Mouse (Mus musculus) erythroblast, embryonic 14.5 days (primary cell): ENCODE results near the gene Ccdc155.

Source experiments
- GATA1 ChIP-seq: IDR thresholded peaks from 2 replicates; pipeline ENCODE4 v1.6.1; 2012; ENCODE audit warnings: low read length, inconsistent platforms, mixed read lengths
- TAL1 ChIP-seq: IDR thresholded peaks from 3 replicates; pipeline ENCODE4 v1.6.1; 2012; ENCODE audit warnings: low read length, inconsistent platforms, mixed read lengths

DNA sequence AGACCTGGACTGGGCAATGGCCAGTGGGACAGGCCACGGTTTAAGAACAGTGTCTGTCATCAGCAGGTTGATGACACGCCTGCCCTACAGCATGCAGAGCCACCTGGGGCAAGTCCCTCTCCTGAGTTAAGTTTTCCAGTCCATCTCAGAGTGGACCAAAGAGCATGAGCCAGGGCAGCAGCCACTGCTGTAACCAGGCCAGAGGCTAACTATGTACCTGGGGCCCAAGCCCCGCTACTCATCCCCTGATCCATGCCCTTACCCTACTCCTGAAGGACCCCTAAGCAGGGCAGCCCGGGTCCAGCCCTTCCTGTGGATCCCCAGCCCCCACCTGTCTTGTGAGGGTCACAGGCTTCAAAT, 8.5 kb downstream of the Ccdc155 start:
- TF ChIP-seq TAL1 (no peak), GATA1 (no peak)
